Mouse (Mus musculus): ENCODE measurements around the gene Prdm8.

- no peak for TF ChIP-seq CTCF (conservative IDR thresholded peaks at IDR 0.05; ENCODE audit: insufficient read depth, insufficient read length, low read depth, low read length)
- no peak for TF ChIP-seq POLR2A (IDR thresholded peaks at IDR 0.05; ENCODE audit: low read depth, low read length)
Measured at GRCm38 (mm10) chr5:98171651-98172230, 4.7 kb downstream of the Prdm8 start.

All from kidney, adult 2 months (tissue).